In the genomic region with DNA sequence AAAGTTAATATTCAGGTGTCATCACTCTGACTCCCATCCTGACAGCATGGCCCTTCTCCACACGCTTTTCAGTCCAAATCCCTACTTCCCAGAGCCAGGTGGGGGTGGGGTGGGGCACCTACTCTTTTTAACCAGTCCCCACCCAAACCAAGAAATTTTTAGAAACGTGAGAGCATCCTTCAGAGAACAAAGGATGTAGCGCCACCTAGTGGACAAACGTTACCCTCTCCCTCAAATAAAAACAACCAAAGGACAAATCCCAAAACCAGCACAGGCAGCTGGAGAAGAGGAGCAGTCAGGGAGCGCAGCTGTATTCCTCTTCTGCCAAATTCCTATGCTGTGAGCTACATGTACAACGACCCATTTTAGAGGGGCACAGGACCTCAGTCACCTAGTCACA, we compare ENCODE assay signal across 8 mouse cellular contexts.
DNase-seq lines count a peak whose midpoint lies in the region; ATAC-seq and TF ChIP-seq lines count a peak whose summit lies in the region.

No protein-coding gene starts in this region.

- intact Hi-C loops in left cerebral cortex, postnatal 4 days (cut with DNase I) = no loop called here

- no peak overlapping the region for H3K27ac ChIP-seq in intestine, postnatal 0 days (ENCODE audit: low read depth, low read length)
- no peak overlapping the region for H3K27ac ChIP-seq in neural tube, embryonic 11.5 days (ENCODE audit: low read depth, low read length)

- WGBS in intestine, postnatal 0 days = 7% methylated on average over 6 of the region's 6 CpGs
- 11% methylated on average over 6 of the region's 6 CpGs for WGBS in neural tube, embryonic 11.5 days

- ATAC-seq in intestine, postnatal 0 days = no peak
- ATAC-seq in neural tube, embryonic 11.5 days (ENCODE audit: insufficient read depth, low FRiP score, low TSS enrichment) = peak; percentile 35; the same call in 1 of the 2 replicates

- no peak overlapping the region for H3K4me2 ChIP-seq in intestine, postnatal 0 days (replicated peaks; ENCODE audit: low read depth)
- H3K4me2 ChIP-seq in neural tube, embryonic 11.5 days (ENCODE audit: low read depth) = no peak overlapping the region

- no peak overlapping the region for H3K9ac ChIP-seq in intestine, postnatal 0 days (ENCODE audit: low read depth, low read length)
- no peak overlapping the region for H3K9ac ChIP-seq in neural tube, embryonic 11.5 days (ENCODE audit: low read length)

- H3K27me3 ChIP-seq in intestine, postnatal 0 days (replicated peaks; ENCODE audit: control insufficient read depth, insufficient read depth, low read length) = no peaks in the 10 kb centered on the region
- H3K27me3 ChIP-seq in neural tube, embryonic 11.5 days (ENCODE audit: control insufficient read depth, insufficient read depth, low read length) = no peaks in the 10 kb centered on the region

- peak; percentile 22 for DNase-seq in kidney, adult 18-20 months
- no peak for DNase-seq in kidney, adult 11 months
- DNase-seq in cerebellum, adult 9-10 months = peak; percentile 47
- peak; percentile 25 to 48 for DNase-seq in frontal cortex, postnatal 10 days (ENCODE audit: low spot score in 2 of 2)
- DNase-seq in left cerebral cortex, postnatal 4 days = peak; percentile 70
- peak; percentile 66 for DNase-seq in neural tube, embryonic 11.5 days (ENCODE audit: low spot score)
- DNase-seq in natural killer cell, adult 2 months (ENCODE audit: low spot score in 2 of 2) = no peak

- H3K4me3 ChIP-seq in intestine, postnatal 0 days (ENCODE audit: low read depth, low read length) = no peak overlapping the region
- H3K4me3 ChIP-seq in neural tube, embryonic 11.5 days (ENCODE audit: low read depth, low read length) = no peak overlapping the region

- peak; percentile 82 for TF ChIP-seq CTCF in intestine, postnatal 0 days (IDR thresholded peaks at IDR 0.05; ENCODE audit: low read depth)

- H3K9me3 ChIP-seq in intestine, postnatal 0 days (ENCODE audit: control insufficient read depth) = no peaks in the 10 kb centered on the region
- H3K9me3 ChIP-seq in neural tube, embryonic 11.5 days (ENCODE audit: control insufficient read depth, low read length) = no peaks in the 10 kb centered on the region

- no peaks in the 10 kb centered on the region for H3K36me3 ChIP-seq in intestine, postnatal 0 days (ENCODE audit: control insufficient read depth, insufficient read depth)
- H3K36me3 ChIP-seq in neural tube, embryonic 11.5 days (ENCODE audit: control insufficient read depth, insufficient read depth, low read length) = no peaks in the 10 kb centered on the region

- H3K4me1 ChIP-seq in intestine, postnatal 0 days (replicated peaks; ENCODE audit: control insufficient read depth, insufficient read depth, low read length) = no peaks in the 10 kb centered on the region
- H3K4me1 ChIP-seq in neural tube, embryonic 11.5 days (ENCODE audit: control insufficient read depth, insufficient read depth, low read length) = no peaks in the 10 kb centered on the region

Comparison
In these comparisons a context has a peak if more than half of its experiments do, and no peak if none do; other contexts are left out.
1. DNase-seq: peak in kidney, adult 18-20 months (single experiment), cerebellum, adult 9-10 months (single experiment), frontal cortex, postnatal 10 days (2 of 2), left cerebral cortex, postnatal 4 days (single experiment) and neural tube, embryonic 11.5 days (single experiment); none in kidney, adult 11 months (single experiment) and natural killer cell, adult 2 months (0 of 2).